Mouse (Mus musculus): ENCODE measurements around the gene Sec14l4. TPM values are rescaled to one million over a fixed set of nuclear protein-coding genes. Genes with fewer than 3 reads are reported as not detected.

Sec14l4 gene
- 2.7 TPM for polyA plus RNA-seq (2015; fragmentation: Illumina TruSeq; extraction: RNeasy Lipid Tissue Mini Kit (QIAGEN cat#74804); ENCODE audit: insufficient read depth, low read depth, low replicate concordance)

GRCm38 (mm10) chr11:4031126-4031941, at the start of gene Sec14l4:
TSS of gene Sec14l4 (plus strand) at chr11:4031462.

GRCm38 (mm10) chr11:3983291-3983862, 47.9 kb upstream of the Sec14l4 start, which contains the start of gene Gal3st1:
TSS of gene Gal3st1 (plus strand) at chr11:3983636.

GRCm38 (mm10) chr11:4064627-4065122, 33.4 kb downstream of the Sec14l4 start, which contains the start of gene Sec14l3:
TSS of gene Sec14l3 (plus strand) at chr11:4064841.

GRCm38 (mm10) chr11:4095171-4096053, 64.2 kb downstream of the Sec14l4 start, which contains the start of gene Mtfp1:
TSS of gene Mtfp1 (minus strand) at chr11:4095445.

Other genes starting within 250 kb of the Sec14l4 start
- gene Osbp2, start 167.6 kb upstream of the Sec14l4 start, polyA plus RNA-seq (2015; fragmentation: Illumina TruSeq; extraction: RNeasy Lipid Tissue Mini Kit (QIAGEN cat#74804); ENCODE audit: insufficient read depth, low read depth, low replicate concordance) = 0.78 TPM
- not detected for gene 4921536K21Rik, start 136.4 kb upstream of the Sec14l4 start, polyA plus RNA-seq (2015; fragmentation: Illumina TruSeq; extraction: RNeasy Lipid Tissue Mini Kit (QIAGEN cat#74804); ENCODE audit: insufficient read depth, low read depth, low replicate concordance)
- gene Dusp18, start 136.2 kb upstream of the Sec14l4 start, polyA plus RNA-seq (2015; fragmentation: Illumina TruSeq; extraction: RNeasy Lipid Tissue Mini Kit (QIAGEN cat#74804); ENCODE audit: insufficient read depth, low read depth, low replicate concordance) = 1.1 TPM
- gene Slc35e4, start 116.8 kb upstream of the Sec14l4 start, polyA plus RNA-seq (2015; fragmentation: Illumina TruSeq; extraction: RNeasy Lipid Tissue Mini Kit (QIAGEN cat#74804); ENCODE audit: insufficient read depth, low read depth, low replicate concordance) = 1.6 TPM
- gene Tcn2, start 99.3 kb upstream of the Sec14l4 start, polyA plus RNA-seq (2015; fragmentation: Illumina TruSeq; extraction: RNeasy Lipid Tissue Mini Kit (QIAGEN cat#74804); ENCODE audit: insufficient read depth, low read depth, low replicate concordance) = 27.4 TPM
- 8.3 TPM for gene Pes1, start 67.5 kb upstream of the Sec14l4 start, polyA plus RNA-seq (2015; fragmentation: Illumina TruSeq; extraction: RNeasy Lipid Tissue Mini Kit (QIAGEN cat#74804); ENCODE audit: insufficient read depth, low read depth, low replicate concordance)
- not detected for gene 4930556J24Rik, start 54.7 kb upstream of the Sec14l4 start, polyA plus RNA-seq (2015; fragmentation: Illumina TruSeq; extraction: RNeasy Lipid Tissue Mini Kit (QIAGEN cat#74804); ENCODE audit: insufficient read depth, low read depth, low replicate concordance)
- gene Gal3st1, start 47.8 kb upstream of the Sec14l4 start, polyA plus RNA-seq (2015; fragmentation: Illumina TruSeq; extraction: RNeasy Lipid Tissue Mini Kit (QIAGEN cat#74804); ENCODE audit: insufficient read depth, low read depth, low replicate concordance) = 2.3 TPM
- not detected for gene Sec14l3, start 33.4 kb downstream of the Sec14l4 start, polyA plus RNA-seq (2015; fragmentation: Illumina TruSeq; extraction: RNeasy Lipid Tissue Mini Kit (QIAGEN cat#74804); ENCODE audit: insufficient read depth, low read depth, low replicate concordance)
- gene Mtfp1, start 64.0 kb downstream of the Sec14l4 start, polyA plus RNA-seq (2015; fragmentation: Illumina TruSeq; extraction: RNeasy Lipid Tissue Mini Kit (QIAGEN cat#74804); ENCODE audit: insufficient read depth, low read depth, low replicate concordance) = 2.8 TPM
- 0.92 TPM for gene Sec14l2, start 92.0 kb downstream of the Sec14l4 start, polyA plus RNA-seq (2015; fragmentation: Illumina TruSeq; extraction: RNeasy Lipid Tissue Mini Kit (QIAGEN cat#74804); ENCODE audit: insufficient read depth, low read depth, low replicate concordance)
- gene Rnf215, start 103.7 kb downstream of the Sec14l4 start, polyA plus RNA-seq (2015; fragmentation: Illumina TruSeq; extraction: RNeasy Lipid Tissue Mini Kit (QIAGEN cat#74804); ENCODE audit: insufficient read depth, low read depth, low replicate concordance) = 11.9 TPM
- gene Ccdc157, start 128.8 kb downstream of the Sec14l4 start, polyA plus RNA-seq (2015; fragmentation: Illumina TruSeq; extraction: RNeasy Lipid Tissue Mini Kit (QIAGEN cat#74804); ENCODE audit: insufficient read depth, low read depth, low replicate concordance) = 5.4 TPM
- 7.4 TPM for gene Sf3a1, start 128.9 kb downstream of the Sec14l4 start, polyA plus RNA-seq (2015; fragmentation: Illumina TruSeq; extraction: RNeasy Lipid Tissue Mini Kit (QIAGEN cat#74804); ENCODE audit: insufficient read depth, low read depth, low replicate concordance)
- gene Tbc1d10a, start 155.3 kb downstream of the Sec14l4 start, polyA plus RNA-seq (2015; fragmentation: Illumina TruSeq; extraction: RNeasy Lipid Tissue Mini Kit (QIAGEN cat#74804); ENCODE audit: insufficient read depth, low read depth, low replicate concordance) = 12.5 TPM
- gene Castor1, start 186.8 kb downstream of the Sec14l4 start, polyA plus RNA-seq (2015; fragmentation: Illumina TruSeq; extraction: RNeasy Lipid Tissue Mini Kit (QIAGEN cat#74804); ENCODE audit: insufficient read depth, low read depth, low replicate concordance) = 1.9 TPM
- not detected for gene Osm, start 205.0 kb downstream of the Sec14l4 start, polyA plus RNA-seq (2015; fragmentation: Illumina TruSeq; extraction: RNeasy Lipid Tissue Mini Kit (QIAGEN cat#74804); ENCODE audit: insufficient read depth, low read depth, low replicate concordance)
- gene Lif, start 226.1 kb downstream of the Sec14l4 start, polyA plus RNA-seq (2015; fragmentation: Illumina TruSeq; extraction: RNeasy Lipid Tissue Mini Kit (QIAGEN cat#74804); ENCODE audit: insufficient read depth, low read depth, low replicate concordance) = 0.41 TPM

All from pancreas, adult 10 weeks (tissue).